Mouse (Mus musculus): ENCODE results near the gene Sox5.

Sox5 gene

GRCm38 (mm10) chr6:144772985-144773384, 8.8 kb downstream of the Sox5 start:
- in situ Hi-C loops (cut with MboI, MseI): no loop called here

GRCm38 (mm10) chr6:144772175-144772918, 9.4 kb downstream of the Sox5 start:
- in situ Hi-C loops (cut with MboI, MseI): no loop called here

- in situ Hi-C loops (cut with MboI, MseI): no loop called here
Measured at GRCm38 (mm10) chr6:144769060-144769459, 12.7 kb downstream of the Sox5 start.

GRCm38 (mm10) chr6:144761902-144762301, 19.9 kb downstream of the Sox5 start:
- in situ Hi-C loops (cut with MboI, MseI): no loop called here

GRCm38 (mm10) chr6:144759193-144759592, 22.6 kb downstream of the Sox5 start:
- in situ Hi-C loops (cut with MboI, MseI): no loop called here

- in situ Hi-C loops (cut with MboI, MseI): no loop called here
Measured at GRCm38 (mm10) chr6:144757414-144757813, 24.4 kb downstream of the Sox5 start.

GRCm38 (mm10) chr6:144756444-144756843, 25.3 kb downstream of the Sox5 start:
- in situ Hi-C loops (cut with MboI, MseI): no loop called here

- in situ Hi-C loops (cut with MboI, MseI): no loop called here
Measured at GRCm38 (mm10) chr6:144755304-144755703, 26.5 kb downstream of the Sox5 start.

GRCm38 (mm10) chr6:144754366-144754765, 27.4 kb downstream of the Sox5 start:
- in situ Hi-C loops (cut with MboI, MseI): no loop called here

- in situ Hi-C loops (cut with MboI, MseI): no loop called here
Measured at GRCm38 (mm10) chr6:144753963-144754296, 27.8 kb downstream of the Sox5 start.

GRCm38 (mm10) chr6:144753225-144753962, 28.4 kb downstream of the Sox5 start:
- in situ Hi-C loops (cut with MboI, MseI): no loop called here

GRCm38 (mm10) chr6:144751581-144751980, 30.2 kb downstream of the Sox5 start:
- in situ Hi-C loops (cut with MboI, MseI): no loop called here

- in situ Hi-C loops (cut with MboI, MseI): no loop called here
Measured at GRCm38 (mm10) chr6:144750197-144750596, 31.6 kb downstream of the Sox5 start.

- in situ Hi-C loops (cut with MboI, MseI): no loop called here
Measured at GRCm38 (mm10) chr6:144746436-144746835, 35.3 kb downstream of the Sox5 start.

- in situ Hi-C loops (cut with MboI, MseI): no loop called here
Measured at GRCm38 (mm10) chr6:144742559-144742958, 39.2 kb downstream of the Sox5 start.

GRCm38 (mm10) chr6:144741080-144741655, 40.6 kb downstream of the Sox5 start:
- in situ Hi-C loops (cut with MboI, MseI): no loop called here

- in situ Hi-C loops (cut with MboI, MseI): no loop called here
Measured at GRCm38 (mm10) chr6:144740343-144740742, 41.4 kb downstream of the Sox5 start.

GRCm38 (mm10) chr6:144739753-144740152, 42.0 kb downstream of the Sox5 start:
- in situ Hi-C loops (cut with MboI, MseI): no loop called here

- in situ Hi-C loops (cut with MboI, MseI): no loop called here
Measured at GRCm38 (mm10) chr6:144737786-144738185, 44.0 kb downstream of the Sox5 start.

GRCm38 (mm10) chr6:144731251-144731970, 50.4 kb downstream of the Sox5 start:
- in situ Hi-C loops (cut with MboI, MseI): no loop called here

GRCm38 (mm10) chr6:144723530-144724144, 58.1 kb downstream of the Sox5 start:
- in situ Hi-C loops (cut with MboI, MseI): no loop called here

- in situ Hi-C loops (cut with MboI, MseI): no loop called here
Measured at GRCm38 (mm10) chr6:144723024-144723423, 58.8 kb downstream of the Sox5 start.

All from T-helper 17 cell (primary cell).